Mouse (Mus musculus): ENCODE results near the gene Atp2c2. TPM values are rescaled to one million over a fixed set of nuclear protein-coding genes. Genes with fewer than 3 reads are reported as not detected.

Gene Atp2c2
- polyA plus RNA-seq, 1 experiment, result 0.02 TPM

- H3ac ChIP-seq (ENCODE audit: control insufficient read depth, insufficient read length, low read depth), result no peak overlapping the region
- H3K4me3 ChIP-seq (ENCODE audit: insufficient read depth, poor library complexity, severe bottlenecking), result no peak overlapping the region
- H3K79me2 ChIP-seq (ENCODE audit: control insufficient read depth, insufficient read depth), result no peaks in the 10 kb centered on the region
- no peaks in the 10 kb centered on the region for H3K79me3 ChIP-seq (ENCODE audit: low read depth)
- TF ChIP-seq MYOG (IDR thresholded peaks at IDR 0.05; ENCODE audit: control insufficient read depth, extremely low read depth, insufficient read length), result no peak
- TF ChIP-seq MYOD1 (IDR thresholded peaks at IDR 0.05; ENCODE audit: control insufficient read depth, insufficient read length, low read depth), result no peak
- TF ChIP-seq FOSL1 (IDR thresholded peaks at IDR 0.05; ENCODE audit: insufficient read depth, low read length, poor library complexity, severe bottlenecking), result no peak
- no peak for TF ChIP-seq CTCF (IDR thresholded peaks at IDR 0.05; ENCODE audit: control insufficient read depth, insufficient read depth, insufficient read length)
- no peak for TF ChIP-seq USF1 (IDR thresholded peaks at IDR 0.05; ENCODE audit: low read depth)
- no peak for TF ChIP-seq CEBPB (IDR thresholded peaks at IDR 0.05; ENCODE audit: low read depth)
- TF ChIP-seq MAX (IDR thresholded peaks at IDR 0.05), result no peak
- H3K36me3 ChIP-seq (ENCODE audit: control insufficient read depth, insufficient read depth), result no peaks in the 10 kb centered on the region
- H3K27me3 ChIP-seq (ENCODE audit: control insufficient read depth, insufficient read depth, insufficient read length), result no peaks in the 10 kb centered on the region
Measured at GRCm38 (mm10) chr8:119691989-119692388, 7.8 kb upstream of the Atp2c2 start.

DNA sequence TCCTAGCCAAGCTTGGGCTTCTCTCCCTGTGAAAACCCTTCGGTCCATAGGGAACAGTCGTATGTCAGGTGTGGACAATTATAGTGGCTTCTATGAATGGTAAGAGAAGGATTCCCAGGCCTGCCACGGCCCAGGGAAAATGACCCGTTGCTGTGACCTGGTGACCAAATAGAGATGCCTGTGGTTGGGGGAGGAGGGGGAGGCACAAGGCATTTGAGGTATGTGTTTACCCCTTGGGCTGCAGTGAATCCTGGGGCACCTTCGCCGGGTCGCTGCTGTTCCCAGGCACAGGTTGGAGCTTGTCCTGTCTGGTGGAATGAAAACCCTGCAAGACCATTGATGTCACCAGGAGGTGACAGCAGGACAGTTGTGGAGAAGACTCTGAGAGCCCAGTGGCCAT is 5.1 kb upstream of the Atp2c2 start:
- Histone ChIP-seq H3K36me3 (ENCODE audit: control insufficient read depth, insufficient read depth) (no peaks in the 10 kb centered on the region), H3ac (ENCODE audit: control insufficient read depth, insufficient read length, low read depth) (no peak overlapping the region), H3K27me3 (ENCODE audit: control insufficient read depth, insufficient read depth, insufficient read length) (no peaks in the 10 kb centered on the region), H3K79me2 (ENCODE audit: control insufficient read depth, insufficient read depth) (no peaks in the 10 kb centered on the region), H3K4me3 (ENCODE audit: insufficient read depth, poor library complexity, severe bottlenecking) (no peak overlapping the region), H3K79me3 (ENCODE audit: low read depth) (no peaks in the 10 kb centered on the region)
- TF ChIP-seq FOSL1 (IDR thresholded peaks at IDR 0.05; ENCODE audit: insufficient read depth, low read length, poor library complexity, severe bottlenecking), result no peak
- TF ChIP-seq MYOG (IDR thresholded peaks at IDR 0.05; ENCODE audit: control insufficient read depth, extremely low read depth, insufficient read length), result no peak
- no peak for TF ChIP-seq USF1 (IDR thresholded peaks at IDR 0.05; ENCODE audit: low read depth)
- TF ChIP-seq CTCF (IDR thresholded peaks at IDR 0.05; ENCODE audit: control insufficient read depth, insufficient read depth, insufficient read length), result no peak
- no peak for TF ChIP-seq CEBPB (IDR thresholded peaks at IDR 0.05; ENCODE audit: low read depth)
- TF ChIP-seq MYOD1 (IDR thresholded peaks at IDR 0.05; ENCODE audit: control insufficient read depth, insufficient read length, low read depth), result no peak
- TF ChIP-seq MAX (IDR thresholded peaks at IDR 0.05), result no peak

DNA sequence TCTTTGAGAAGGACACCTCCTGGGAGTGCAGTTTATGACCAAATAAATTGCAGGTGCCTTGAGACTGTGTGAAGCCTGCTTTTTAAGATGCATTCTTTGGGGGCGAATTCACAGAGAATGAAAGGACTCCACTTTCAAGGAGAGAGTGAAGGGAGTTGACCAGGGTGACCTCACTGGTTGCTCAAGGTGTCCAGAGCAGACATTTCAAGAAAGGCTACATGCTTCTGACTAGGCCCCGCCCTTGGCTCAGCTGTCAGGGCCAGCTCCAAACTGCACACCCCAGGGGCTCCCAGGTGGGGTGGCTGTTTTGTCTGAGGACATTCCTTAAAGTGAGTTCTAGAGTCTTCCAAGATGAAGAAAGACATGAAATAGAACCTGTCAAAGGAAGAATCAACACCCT is 2.6 kb upstream of the Atp2c2 start:
- Histone ChIP-seq H3K4me3 (ENCODE audit: insufficient read depth, poor library complexity, severe bottlenecking) (no peak overlapping the region), H3ac (ENCODE audit: control insufficient read depth, insufficient read length, low read depth) (no peak overlapping the region), H3K27me3 (ENCODE audit: control insufficient read depth, insufficient read depth, insufficient read length) (no peaks in the 10 kb centered on the region), H3K79me3 (ENCODE audit: low read depth) (no peaks in the 10 kb centered on the region), H3K36me3 (ENCODE audit: control insufficient read depth, insufficient read depth) (no peaks in the 10 kb centered on the region), H3K79me2 (ENCODE audit: control insufficient read depth, insufficient read depth) (no peaks in the 10 kb centered on the region)
- TF ChIP-seq FOSL1 (IDR thresholded peaks at IDR 0.05; ENCODE audit: insufficient read depth, low read length, poor library complexity, severe bottlenecking) (no peak), USF1 (IDR thresholded peaks at IDR 0.05; ENCODE audit: low read depth) (no peak), CTCF (IDR thresholded peaks at IDR 0.05; ENCODE audit: control insufficient read depth, insufficient read depth, insufficient read length) (no peak), MYOG (IDR thresholded peaks at IDR 0.05; ENCODE audit: control insufficient read depth, extremely low read depth, insufficient read length) (no peak), CEBPB (IDR thresholded peaks at IDR 0.05; ENCODE audit: low read depth) (no peak)

DNA sequence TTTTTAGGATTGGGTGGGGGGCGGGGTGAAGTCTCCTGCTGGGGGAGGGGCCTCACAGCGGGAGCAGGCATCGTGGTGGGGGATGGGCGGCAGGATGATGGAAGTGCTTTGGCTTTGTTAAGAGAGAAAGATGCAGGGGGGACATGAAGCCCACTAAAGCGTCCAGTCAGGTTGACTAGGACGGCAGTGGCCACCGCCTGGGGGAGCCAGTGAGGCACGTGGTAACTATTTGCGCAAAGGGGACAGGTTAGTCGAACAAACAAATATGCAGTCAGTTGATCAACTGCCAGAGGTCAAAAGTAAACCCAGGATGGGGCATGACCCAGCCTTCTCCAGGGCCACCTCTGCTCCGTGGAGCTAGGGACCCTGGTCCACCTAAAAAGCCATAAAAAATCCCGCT is 849 bp upstream of the Atp2c2 start:
- Histone ChIP-seq H3K27me3 (ENCODE audit: control insufficient read depth, insufficient read depth, insufficient read length) (no peaks in the 10 kb centered on the region), H3K79me2 (ENCODE audit: control insufficient read depth, insufficient read depth) (no peaks in the 10 kb centered on the region), H3ac (ENCODE audit: control insufficient read depth, insufficient read length, low read depth) (no peak overlapping the region), H3K36me3 (ENCODE audit: control insufficient read depth, insufficient read depth) (no peaks in the 10 kb centered on the region), H3K4me3 (ENCODE audit: insufficient read depth, poor library complexity, severe bottlenecking) (no peak overlapping the region), H3K79me3 (ENCODE audit: low read depth) (no peaks in the 10 kb centered on the region)
- TF ChIP-seq MAX (IDR thresholded peaks at IDR 0.05), result no peak
- TF ChIP-seq FOSL1 (IDR thresholded peaks at IDR 0.05; ENCODE audit: insufficient read depth, low read length, poor library complexity, severe bottlenecking), result no peak
- TF ChIP-seq CEBPB (IDR thresholded peaks at IDR 0.05; ENCODE audit: low read depth), result no peak
- peak; percentile 76 for TF ChIP-seq CTCF (IDR thresholded peaks at IDR 0.05; ENCODE audit: control insufficient read depth, insufficient read depth, insufficient read length)

DNA sequence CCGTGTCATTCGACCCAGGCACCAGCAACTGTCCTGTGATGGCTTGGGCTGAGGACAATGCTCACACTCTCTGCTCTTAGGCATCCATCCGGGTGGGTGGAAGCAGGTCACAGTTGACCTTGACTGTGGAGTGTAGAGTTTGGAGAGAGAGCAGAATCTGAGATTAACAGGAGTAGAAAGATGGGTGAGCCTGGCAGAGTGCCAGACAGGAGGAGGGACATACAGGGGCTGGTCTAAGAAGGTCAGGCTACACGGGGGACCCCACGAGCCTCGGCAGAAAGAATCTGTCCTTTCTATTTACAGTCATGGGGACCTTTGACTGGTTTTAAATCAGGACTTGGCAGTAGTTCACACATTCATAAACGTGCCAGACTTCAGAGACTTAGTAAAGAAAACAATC is 3.2 kb downstream of the Atp2c2 start:
- no peaks in the 10 kb centered on the region for H3K79me3 ChIP-seq (ENCODE audit: low read depth)
- no peak for TF ChIP-seq FOSL1 (IDR thresholded peaks at IDR 0.05; ENCODE audit: insufficient read depth, low read length, poor library complexity, severe bottlenecking)
- no peaks in the 10 kb centered on the region for H3K27me3 ChIP-seq (ENCODE audit: control insufficient read depth, insufficient read depth, insufficient read length)
- no peak overlapping the region for H3K4me3 ChIP-seq (ENCODE audit: insufficient read depth, poor library complexity, severe bottlenecking)
- no peak overlapping the region for H3ac ChIP-seq (ENCODE audit: control insufficient read depth, insufficient read length, low read depth)
- H3K79me2 ChIP-seq (ENCODE audit: control insufficient read depth, insufficient read depth), result no peaks in the 10 kb centered on the region
- no peaks in the 10 kb centered on the region for H3K36me3 ChIP-seq (ENCODE audit: control insufficient read depth, insufficient read depth)

- H3K79me2 ChIP-seq (ENCODE audit: control insufficient read depth, insufficient read depth), result no peaks in the 10 kb centered on the region
- TF ChIP-seq CEBPB (IDR thresholded peaks at IDR 0.05; ENCODE audit: low read depth) (no peak), MYOG (IDR thresholded peaks at IDR 0.05; ENCODE audit: control insufficient read depth, extremely low read depth, insufficient read length) (no peak), CTCF (IDR thresholded peaks at IDR 0.05; ENCODE audit: control insufficient read depth, insufficient read depth, insufficient read length) (no peak), MAX (IDR thresholded peaks at IDR 0.05) (no peak), MYOD1 (IDR thresholded peaks at IDR 0.05; ENCODE audit: control insufficient read depth, insufficient read length, low read depth) (no peak), USF1 (IDR thresholded peaks at IDR 0.05; ENCODE audit: low read depth) (no peak), FOSL1 (IDR thresholded peaks at IDR 0.05; ENCODE audit: insufficient read depth, low read length, poor library complexity, severe bottlenecking) (no peak)
- H3K27me3 ChIP-seq (ENCODE audit: control insufficient read depth, insufficient read depth, insufficient read length), result no peaks in the 10 kb centered on the region
- H3K79me3 ChIP-seq (ENCODE audit: low read depth), result no peaks in the 10 kb centered on the region
- no peaks in the 10 kb centered on the region for H3K36me3 ChIP-seq (ENCODE audit: control insufficient read depth, insufficient read depth)
- H3ac ChIP-seq (ENCODE audit: control insufficient read depth, insufficient read length, low read depth), result no peak overlapping the region
- no peak overlapping the region for H3K4me3 ChIP-seq (ENCODE audit: insufficient read depth, poor library complexity, severe bottlenecking)
Measured at GRCm38 (mm10) chr8:119707146-119707545, 7.3 kb downstream of the Atp2c2 start.

Measured in C2C12 (cell line).